Mouse (Mus musculus): ENCODE measurements around the gene Ffar1. TPM values are rescaled to one million over a fixed set of nuclear protein-coding genes. Genes with fewer than 3 reads are reported as not detected.
"Not testable (repeated sequence)": the region's sequence is repeated elsewhere in the genome, so short reads cannot be mapped to it uniquely, and the experiment has no call there.

The Ffar1 gene
- total RNA-seq, 4 experiments from 2014 or later, result not detected

- DNase-seq, result no peak
Observed at GRCm38 (mm10) chr7:30847934-30848333, 13.4 kb downstream of the Ffar1 start.

- DNase-seq, result peak; percentile 48
Observed at GRCm38 (mm10) chr7:30847386-30847785, 14.0 kb downstream of the Ffar1 start.

GRCm38 (mm10) chr7:30846505-30847053 lies 14.8 kb downstream of the Ffar1 start:
- DNase-seq, result no peak

- DNase-seq, result no peak
Observed at GRCm38 (mm10) chr7:30844676-30845297, 16.6 kb downstream of the Ffar1 start.

GRCm38 (mm10) chr7:30842092-30842491 lies 19.3 kb downstream of the Ffar1 start:
- no peak for DNase-seq

- DNase-seq, result no peak
Observed at GRCm38 (mm10) chr7:30841379-30841778, 20.0 kb downstream of the Ffar1 start.

GRCm38 (mm10) chr7:30840306-30840705 lies 21.1 kb downstream of the Ffar1 start:
- DNase-seq, result no peak

GRCm38 (mm10) chr7:30837277-30837676 lies 24.1 kb downstream of the Ffar1 start:
- DNase-seq, result no peak

- DNase-seq, result not testable (repeated sequence)
Observed at GRCm38 (mm10) chr7:30832684-30833083, 28.7 kb downstream of the Ffar1 start.

GRCm38 (mm10) chr7:30832261-30832660 lies 29.1 kb downstream of the Ffar1 start:
- no peak for DNase-seq

- no peak for DNase-seq
Observed at GRCm38 (mm10) chr7:30829428-30829827, 31.9 kb downstream of the Ffar1 start.

- DNase-seq, result not testable (repeated sequence)
Observed at GRCm38 (mm10) chr7:30828871-30829270, 32.5 kb downstream of the Ffar1 start.

- DNase-seq, result no peak
Observed at GRCm38 (mm10) chr7:30826660-30827059, 34.7 kb downstream of the Ffar1 start.

- no peak for DNase-seq
Observed at GRCm38 (mm10) chr7:30824306-30824705, 37.1 kb downstream of the Ffar1 start.

GRCm38 (mm10) chr7:30823675-30824074 lies 37.7 kb downstream of the Ffar1 start, which contains the start of gene Ffar2:
Ffar2 (minus strand) TSS chr7:30823775.
- no peak for DNase-seq

GRCm38 (mm10) chr7:30821532-30821931 lies 39.8 kb downstream of the Ffar1 start:
- no peak for DNase-seq

- DNase-seq, result no peak
Observed at GRCm38 (mm10) chr7:30820854-30821445, 40.4 kb downstream of the Ffar1 start.

GRCm38 (mm10) chr7:30820131-30820530 lies 41.2 kb downstream of the Ffar1 start:
- DNase-seq, result no peak

GRCm38 (mm10) chr7:30812291-30812807 lies 49.0 kb downstream of the Ffar1 start:
- DNase-seq, result no peak

GRCm38 (mm10) chr7:30811757-30812290 lies 49.5 kb downstream of the Ffar1 start:
- no peak for DNase-seq

- DNase-seq, result no peak
Observed at GRCm38 (mm10) chr7:30810319-30810718, 51.0 kb downstream of the Ffar1 start.

All from adrenal gland, adult 8-10 months (tissue).